Mouse (Mus musculus) liver, adult 2 months (tissue): ENCODE measurements at regions not wholly inside any gene's neighbourhood (a gene's known extent, or its start where the extent isn't known, plus 50 kb on each side); places are given as distances from the start of the nearest gene placed in this dataset.

Experiments
- CTCF ChIP-seq: fragments of 200-500 bp; IDR thresholded peaks from 2 replicates; pipeline ENCODE4 v1.5.1; 2011; ENCODE audit warnings: low read depth, low read length, control low read depth
- POLR2A ChIP-seq: fragments of 200-500 bp; IDR thresholded peaks from 2 replicates; pipeline ENCODE4 v1.6.1; 2011; ENCODE audit warnings: low read length, control low read depth; ENCODE audit not compliant: insufficient read depth; ENCODE audit errors: extremely low read depth

DNA sequence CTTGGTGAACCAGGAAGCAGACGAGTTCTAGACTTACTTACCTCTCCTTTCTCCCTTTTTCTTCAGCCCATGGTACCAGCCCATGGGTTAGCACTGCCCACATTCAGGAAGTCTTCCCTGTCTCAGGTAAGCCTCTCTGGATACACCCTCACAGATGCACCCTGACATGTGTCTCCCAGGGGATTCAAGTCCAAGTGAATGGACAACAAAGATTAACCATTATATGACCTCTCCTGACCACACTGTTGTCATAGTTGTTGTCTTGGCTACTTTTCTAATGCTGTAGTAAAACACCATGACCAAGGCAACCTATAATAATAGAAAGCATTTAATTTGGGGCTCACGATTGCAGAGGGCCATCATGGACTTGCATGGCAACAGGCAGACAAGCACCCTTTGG lies 98.8 kb upstream of the Vash1 start:
- TF ChIP-seq CTCF (no peak), POLR2A (no peak)
